ENCODE assay signal across 1 mouse cellular context in the genomic region with DNA sequence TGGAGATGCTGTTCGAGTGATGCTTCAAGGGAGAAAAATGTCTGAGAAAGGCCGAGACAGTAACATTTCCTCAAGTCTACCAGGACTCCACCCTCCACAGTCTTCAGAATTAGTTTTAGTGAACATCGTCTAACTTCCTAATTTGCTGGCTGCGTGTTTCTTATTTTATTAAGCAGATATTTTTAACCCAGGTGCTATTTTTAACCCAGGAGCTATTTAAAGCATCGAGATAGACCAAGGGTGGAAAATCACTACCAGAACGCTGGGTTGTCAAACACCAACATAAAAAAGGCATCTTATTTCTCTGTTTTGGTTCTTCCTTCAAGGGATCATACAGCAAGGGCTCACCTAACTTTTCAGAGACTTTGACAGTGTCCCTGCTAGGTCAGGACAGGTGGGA.
TF ChIP-seq lines count a peak whose summit lies in the region.

No protein-coding gene starts in this region.

TF ChIP-seq in CH12.LX, 34 proteins besides CTCF, POLR2A, EP300 and RAD21:
- TF ChIP-seq MEF2A (IDR thresholded peaks at IDR 0.05; ENCODE audit: borderline replicate concordance, low read depth, low read length): peak; percentile 63
- TF ChIP-seq ZKSCAN1 (IDR thresholded peaks at IDR 0.05; ENCODE audit: borderline replicate concordance, low read depth, low read length): no peak
TF ChIP-seq in CH12.LX: peak in this region for 1.
